Mouse (Mus musculus) olfactory bulb, adult 2 months (tissue): ENCODE data around the gene Cyct. TPM values are rescaled to one million over a fixed set of nuclear protein-coding genes. Genes with fewer than 3 reads are reported as not detected.

Experiments
- H3K27ac ChIP-seq: fragments of 200-500 bp; 2 replicates; pipeline ENCODE4 v1.5.1; 2012; ENCODE audit warnings: low read depth, low read length; ENCODE audit not compliant: insufficient read depth
- H3K4me1 ChIP-seq: fragments of 200-500 bp; 2 replicates; pipeline ENCODE4 v1.6.1; 2012; ENCODE audit warnings: low read length; ENCODE audit not compliant: control insufficient read depth, insufficient read depth
- H3K4me3 ChIP-seq: fragments of 200-500 bp; 2 replicates; pipeline ENCODE4 v1.5.1; 2012; ENCODE audit warnings: mild to moderate bottlenecking, low read depth, low read length, moderate library complexity; ENCODE audit not compliant: insufficient read depth
- CTCF ChIP-seq: fragments of 200-500 bp; IDR thresholded peaks from 2 replicates; pipeline ENCODE4 v1.5.1; 2012; ENCODE audit warnings: low read depth, mild to moderate bottlenecking, low read length, moderate library complexity; ENCODE audit not compliant: insufficient read depth
- POLR2A ChIP-seq: fragments of 200-500 bp; IDR thresholded peaks from 2 replicates; pipeline ENCODE4 v1.6.1; 2012; ENCODE audit warnings: mild to moderate bottlenecking, low read depth, low read length, moderate library complexity; ENCODE audit not compliant: insufficient read depth
- WGBS: fragments of 180-500 bp; shearing (Covaris S2); methylation state at CpG from one replicate; pipeline ENCODE4 v1.1.7; 2018; 5-methylcytosine and 5-hydroxymethylcytosine counted together
- polyA plus RNA-seq: library from polyadenylated mRNA; stranded (reverse); fragments of >200 nt; gene quantifications from 2 replicates; pipeline ENCODE4 v1.2.4, GENCODE M21; 2012; ENCODE audit warnings: low replicate concordance; ENCODE audit not compliant: missing spikeins, insufficient read depth, insufficient read length

Gene Cyct
- polyA plus RNA-seq, 1 experiment = not detected

DNA sequence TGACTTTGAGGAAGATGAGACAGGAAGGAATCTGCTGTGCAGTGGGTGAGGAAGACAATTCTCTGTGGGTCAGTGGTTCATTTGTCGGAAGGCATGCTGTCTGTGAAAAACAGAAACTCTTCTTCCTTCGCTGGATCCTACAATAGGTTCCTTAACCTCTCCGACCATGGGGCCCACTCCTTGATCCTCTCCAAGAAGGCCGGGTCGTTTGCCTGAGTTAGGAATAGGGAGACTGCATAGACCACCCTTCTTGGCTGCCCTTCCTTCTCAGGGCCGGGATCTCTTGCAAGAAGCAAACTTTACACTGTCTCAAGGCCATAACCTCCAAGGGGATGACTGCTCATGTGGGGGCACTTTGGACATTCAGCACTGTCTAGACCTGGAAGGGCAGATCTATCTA lies 41.0 kb downstream of the Cyct start:
- no peak overlapping the region for H3K27ac ChIP-seq
- no peak for TF ChIP-seq POLR2A
- no peak for TF ChIP-seq CTCF
- 89% methylated on average over 6 of the region's 6 CpGs for whole genome bisulfite sequencing
- H3K4me1 ChIP-seq = no peaks in the 10 kb centered on the region
- no peak overlapping the region for H3K4me3 ChIP-seq

Other genes starting within 250 kb of the Cyct start
- not detected in 2 replicates for gene Pde11a, start 21.7 kb downstream of the Cyct start, polyA plus RNA-seq
- gene Rbm45, start 9.5 kb upstream of the Cyct start, polyA plus RNA-seq = not detected in 2 replicates
- gene Osbpl6, start 46.1 kb upstream of the Cyct start, polyA plus RNA-seq = not detected in 2 replicates